Mouse (Mus musculus): ENCODE data around the gene Acad11.

Gene Acad11

GRCm38 (mm10) chr9:104063244-104063961, at the start of gene Acad11:
TSS of gene Acad11 (plus strand) at chr9:104063377.
- peak; percentile 86 for DNase-seq

DNA sequence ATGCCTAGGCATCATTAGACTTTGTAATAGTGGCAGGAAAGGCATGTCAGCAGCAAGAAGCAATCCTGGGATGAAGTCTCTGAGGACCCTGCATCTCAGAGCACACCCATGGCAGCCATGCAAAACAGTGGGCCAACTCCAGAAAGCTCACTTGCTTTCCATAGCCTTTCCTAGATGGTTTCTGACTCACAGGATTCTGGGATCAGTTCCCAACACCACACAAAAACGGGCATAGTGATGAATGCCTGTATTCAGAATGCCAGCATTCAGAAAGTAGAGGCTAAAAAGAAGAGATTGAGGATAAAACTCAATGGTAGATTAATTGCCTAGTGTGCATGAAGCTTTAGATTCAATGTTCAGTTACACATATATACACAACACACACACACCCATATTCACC, 48.7 kb upstream of the Acad11 start:
- DNase-seq = no peak

- no peak for DNase-seq
These were observed 42.2 kb upstream of the Acad11 start for GRCm38 (mm10) chr9:104021026-104021425.

- no peak for DNase-seq
These were observed 36.0 kb upstream of the Acad11 start for GRCm38 (mm10) chr9:104027186-104027585.

- no peak for DNase-seq
These were observed 33.3 kb upstream of the Acad11 start for GRCm38 (mm10) chr9:104029861-104030260.

DNA sequence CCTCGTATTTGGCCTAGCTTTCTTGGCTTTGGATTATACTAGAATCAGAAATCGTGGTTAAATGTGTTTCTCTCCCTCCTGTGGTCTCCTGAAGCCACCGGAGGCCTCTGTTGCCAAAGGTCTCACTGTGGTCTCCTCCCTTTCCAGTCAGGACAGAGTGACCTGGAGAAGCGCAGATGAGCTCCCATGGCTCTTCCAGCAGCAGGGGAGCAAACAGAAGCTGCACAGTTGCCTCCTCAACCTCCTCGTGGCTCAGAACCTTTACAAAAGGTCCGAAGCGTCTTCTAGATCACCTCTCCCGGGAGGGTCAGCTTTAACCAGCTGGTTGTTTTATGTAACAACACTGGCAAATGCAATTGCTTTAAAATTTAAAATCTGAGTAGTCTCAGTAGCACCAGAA, 28.9 kb upstream of the Acad11 start:
- no peak for DNase-seq

GRCm38 (mm10) chr9:104034718-104035117, 28.5 kb upstream of the Acad11 start:
- DNase-seq = no peak

- DNase-seq = peak; percentile 87
These were observed 27.7 kb upstream of the Acad11 start for GRCm38 (mm10) chr9:104035261-104036015.

DNA sequence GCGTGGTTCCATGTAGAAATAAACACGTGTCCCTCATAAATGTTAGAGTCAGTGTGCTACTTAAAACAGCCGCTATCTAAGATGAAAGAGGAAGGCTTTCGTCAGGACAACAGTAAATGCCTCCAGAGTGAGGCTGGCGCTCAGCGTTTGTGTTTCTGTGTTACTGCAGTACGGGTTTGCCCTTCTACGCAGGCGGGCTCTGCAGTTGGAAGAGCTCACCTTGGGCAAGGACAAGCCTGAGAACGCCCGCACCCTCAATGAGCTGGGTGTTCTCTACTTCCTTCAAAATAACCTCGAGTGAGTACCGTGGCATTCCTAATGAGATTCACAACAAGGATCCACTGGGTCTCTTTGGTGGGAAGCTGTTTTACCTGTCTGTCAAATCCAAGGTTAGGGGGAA, 24.9 kb upstream of the Acad11 start:
- DNase-seq = no peak

DNA sequence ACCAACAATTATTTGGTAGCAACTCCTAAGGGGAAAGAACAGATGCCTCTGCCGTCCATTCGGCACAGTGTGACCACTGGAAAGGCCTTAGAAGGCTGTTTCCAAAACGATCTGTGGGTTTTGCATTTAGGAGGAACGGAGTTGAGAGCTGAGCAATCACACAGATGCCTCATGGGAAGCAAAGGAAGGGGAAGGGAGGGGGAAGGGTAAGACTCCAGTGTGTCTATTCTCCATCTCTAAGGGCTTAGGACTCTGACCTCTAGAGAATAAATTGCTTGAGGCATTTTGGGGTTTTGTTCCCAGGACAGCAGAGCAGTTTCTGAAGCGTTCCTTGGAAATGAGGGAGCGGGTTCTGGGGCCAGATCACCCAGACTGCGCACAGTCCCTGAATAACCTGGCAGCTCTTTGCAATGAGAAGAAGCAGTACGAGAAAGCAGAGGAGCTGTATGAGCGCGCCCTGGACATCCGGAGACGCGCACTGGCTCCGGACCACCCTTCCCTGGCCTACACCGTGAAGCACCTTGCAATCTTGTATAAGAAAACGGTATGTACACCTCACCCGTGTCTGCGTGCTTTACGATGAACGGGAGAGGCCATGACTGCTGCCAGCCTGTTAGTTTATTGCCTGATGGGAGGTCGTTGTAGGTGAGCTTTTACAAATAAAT, 24.0 kb upstream of the Acad11 start:
- no peak for DNase-seq

DNA sequence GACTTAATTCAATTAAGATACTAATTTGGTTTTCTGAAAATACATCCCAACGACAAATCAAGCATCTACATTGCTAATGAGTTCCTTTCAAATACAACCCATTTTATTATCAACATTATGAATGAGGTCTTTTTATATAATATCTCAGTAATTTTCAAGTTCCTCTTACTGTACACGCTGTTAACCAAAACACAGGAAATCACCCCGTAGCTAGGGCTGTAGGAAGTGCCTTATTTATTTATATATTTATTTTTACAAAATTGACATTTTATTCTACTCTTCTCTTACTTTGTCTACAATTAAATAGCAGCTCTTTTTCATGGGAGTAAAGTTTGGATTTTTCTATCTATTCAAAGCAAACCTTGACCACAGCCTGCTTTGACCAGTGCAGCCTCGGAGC, 23.4 kb upstream of the Acad11 start:
- DNase-seq = no peak

DNA sequence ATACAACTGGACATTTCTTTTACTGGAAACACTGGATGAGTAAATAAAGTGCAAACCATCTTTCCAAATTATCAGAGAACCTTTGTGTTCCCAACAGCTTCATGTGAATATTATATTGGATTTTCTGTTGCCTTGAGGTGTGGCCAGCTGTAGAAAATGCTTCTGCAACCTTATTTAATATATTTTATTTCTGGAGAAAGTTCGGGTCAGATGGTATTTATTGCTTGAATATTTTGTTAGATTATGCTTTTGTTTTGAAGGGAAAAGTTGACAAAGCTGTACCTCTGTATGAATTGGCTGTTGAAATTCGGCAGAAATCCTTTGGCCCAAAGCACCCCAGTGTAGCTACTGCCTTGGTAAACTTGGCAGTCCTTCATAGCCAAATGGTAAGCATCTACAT, 22.8 kb upstream of the Acad11 start, which contains the start of gene Gm28305:
Gm28305 (plus strand) TSS at position 301 of the 400 bp plus-strand sequence.
- DNase-seq = no peak

GRCm38 (mm10) chr9:104043676-104044075, 19.5 kb upstream of the Acad11 start:
- no peak for DNase-seq

DNA sequence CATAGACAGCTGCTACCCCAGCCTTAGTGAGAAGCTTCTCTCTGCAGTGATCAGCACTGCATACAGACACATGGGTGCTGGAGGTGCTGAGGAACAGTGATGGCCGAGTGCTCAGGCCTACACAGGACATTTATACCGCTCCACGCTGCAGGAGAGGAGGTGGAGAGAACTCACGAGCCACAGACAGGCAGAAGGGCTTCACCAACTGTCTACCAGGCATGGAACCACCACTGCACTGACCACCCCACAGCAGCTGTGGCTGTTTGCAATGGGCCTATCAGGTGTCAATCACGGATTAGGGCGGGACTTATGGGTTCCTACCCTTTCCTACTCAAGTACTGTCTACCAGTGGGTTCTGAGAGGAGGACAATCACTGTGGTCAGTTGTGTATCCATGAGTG, 12.1 kb upstream of the Acad11 start:
- no peak for DNase-seq

DNA sequence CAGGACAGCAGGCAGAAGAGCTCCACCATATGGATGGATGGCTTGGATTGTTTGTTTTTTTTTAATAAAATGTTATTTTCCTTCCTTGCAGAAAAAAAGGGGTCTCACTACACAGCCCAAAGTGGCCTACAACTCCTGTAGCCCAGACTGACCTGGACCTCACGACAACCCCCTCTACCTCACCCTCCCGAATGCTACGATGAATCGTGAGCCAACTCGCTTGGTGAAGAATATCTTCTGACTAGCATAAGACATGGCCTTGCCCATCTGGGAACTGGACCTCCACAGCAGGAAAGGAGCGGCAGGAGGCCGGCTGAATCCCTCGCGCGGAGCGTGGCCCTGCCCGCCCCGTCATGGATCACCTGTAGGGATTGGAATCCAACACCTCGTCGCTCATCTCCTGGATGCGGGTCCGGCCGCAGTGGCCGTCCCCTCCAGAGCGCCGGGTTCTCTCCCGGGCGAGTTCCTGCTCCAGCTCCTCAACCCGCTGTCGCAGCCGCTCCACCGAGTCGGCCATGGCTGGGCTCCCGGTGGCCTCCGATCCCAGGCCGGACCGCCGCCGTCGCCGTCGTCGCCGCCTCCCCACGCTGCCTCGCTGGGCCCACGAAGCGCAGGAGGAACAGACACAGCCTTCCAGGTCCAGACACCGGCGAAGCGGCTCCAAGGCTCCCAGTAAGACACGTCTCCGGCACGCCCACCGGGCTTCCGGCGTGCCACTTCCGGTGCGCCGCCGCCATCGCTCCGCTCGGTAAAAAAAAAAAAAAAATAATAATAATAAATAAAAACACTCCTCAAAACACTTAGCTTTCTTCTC, 540 bp upstream of the Acad11 start, which contains the start of gene Uba5:
Uba5 (minus strand) TSS at position 705 of the 814 bp plus-strand sequence.
- DNase-seq = peak; percentile 83

DNA sequence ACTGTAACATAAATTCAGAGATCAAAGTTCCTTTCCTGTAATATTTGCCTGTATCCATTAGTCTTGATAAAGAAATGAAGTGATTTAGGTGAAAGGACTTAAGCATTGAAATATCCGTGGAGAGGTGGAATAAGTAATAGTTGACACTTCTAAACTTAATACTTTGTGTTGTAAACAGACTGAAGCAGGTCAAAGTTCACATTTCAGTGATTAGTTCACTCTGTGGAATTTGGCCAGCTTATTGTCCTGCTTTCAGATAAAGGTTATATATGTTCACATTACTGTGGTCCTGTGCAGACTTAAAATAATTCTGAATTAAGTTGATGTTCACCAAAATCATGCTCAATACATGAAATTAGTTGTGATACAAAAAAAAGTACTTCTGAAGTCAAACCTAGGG, 1.4 kb downstream of the Acad11 start:
- no peak for DNase-seq

DNA sequence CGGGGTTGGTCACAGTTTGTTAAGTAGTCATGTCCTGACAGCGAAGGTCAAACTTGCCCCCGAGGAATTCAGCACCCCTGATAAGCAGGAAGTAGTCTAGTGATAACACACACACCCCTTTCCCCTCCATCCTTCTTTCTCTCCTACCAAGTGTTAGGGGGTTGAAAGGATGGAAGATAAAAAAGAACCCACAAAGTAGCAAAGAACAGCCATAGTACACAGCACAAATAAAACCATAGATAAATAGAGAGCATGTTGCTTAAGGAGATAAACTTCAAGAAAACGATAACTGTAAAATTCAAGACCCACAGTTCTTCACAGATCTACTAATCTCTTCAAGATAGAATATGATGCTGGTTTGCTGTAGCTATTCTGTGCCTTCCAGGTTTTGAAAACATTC, 7.1 kb downstream of the Acad11 start:
- no peak for DNase-seq

GRCm38 (mm10) chr9:104070863-104071604, 7.9 kb downstream of the Acad11 start:
- DNase-seq = no peak

DNA sequence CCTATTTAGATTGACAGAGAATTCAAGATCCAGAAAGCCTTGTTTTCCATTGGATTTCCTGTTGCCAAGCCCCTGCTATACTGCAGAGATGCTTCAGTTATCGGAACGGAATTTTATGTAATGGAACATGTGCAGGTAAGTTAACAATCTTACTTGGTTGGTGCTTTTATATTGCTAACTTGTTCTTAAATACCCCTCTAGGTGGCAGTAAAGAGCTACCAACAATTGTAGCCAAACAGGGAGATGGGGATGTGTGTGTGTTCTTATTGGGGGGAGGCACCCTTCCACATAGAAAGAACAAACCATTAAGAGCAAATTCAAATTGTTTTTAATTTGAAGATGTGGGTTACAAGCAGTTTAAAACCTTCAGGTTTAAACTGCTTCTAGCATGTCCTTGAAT, 12.6 kb downstream of the Acad11 start:
- no peak for DNase-seq

GRCm38 (mm10) chr9:104078780-104079179, 15.6 kb downstream of the Acad11 start:
- DNase-seq = no peak

- peak; percentile 79 for DNase-seq
These were observed 16.2 kb downstream of the Acad11 start for GRCm38 (mm10) chr9:104079379-104079778.

GRCm38 (mm10) chr9:104080038-104080437, 16.9 kb downstream of the Acad11 start:
- no peak for DNase-seq
